Mouse (Mus musculus) testis, adult 2 months (tissue): ENCODE measurements at regions not wholly inside any gene's neighbourhood (a gene's known extent, or its start where the extent isn't known, plus 50 kb on each side); places are given as distances from the start of the nearest gene placed in this dataset.

Source experiments
- CTCF ChIP-seq: fragments of 200-500 bp; IDR thresholded peaks from 2 replicates; pipeline ENCODE4 v1.5.1; 2012; ENCODE audit warnings: low read depth, mild to moderate bottlenecking, inconsistent platforms, low read length, moderate library complexity; ENCODE audit not compliant: control insufficient read depth, insufficient read depth, insufficient replicate concordance
- POLR2A ChIP-seq: fragments of 200-500 bp; IDR thresholded peaks from 2 replicates; pipeline ENCODE4 v1.6.1; 2012; ENCODE audit warnings: low read depth, mild to moderate bottlenecking, inconsistent platforms, low read length, moderate library complexity; ENCODE audit not compliant: control insufficient read depth

DNA sequence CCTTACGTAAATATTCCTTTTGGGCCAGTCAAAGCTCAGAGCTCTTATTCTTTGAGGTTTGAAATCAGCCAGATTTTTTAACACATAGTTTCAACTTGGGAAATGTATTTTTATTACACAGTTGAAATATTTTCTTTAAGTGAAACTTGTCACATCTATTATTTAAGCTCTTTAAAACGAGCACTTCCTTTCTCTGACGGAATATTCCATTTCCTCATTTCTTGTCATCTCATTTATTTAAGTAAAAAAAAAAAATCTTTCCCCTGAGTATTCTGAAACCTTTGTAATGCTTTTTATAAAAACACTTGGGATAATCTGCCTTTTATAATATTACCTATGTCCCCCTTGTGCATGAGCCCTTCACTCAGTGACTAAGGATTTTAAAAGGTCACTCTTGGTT is 81.8 kb upstream of the Pde3a start:
- TF ChIP-seq POLR2A: no peak
- TF ChIP-seq CTCF: no peak
